Mouse (Mus musculus) erythroblast, adult 5-6 weeks (primary cell): Measurements from ENCODE around the gene L3mbtl4. TPM values are rescaled to one million over a fixed set of nuclear protein-coding genes. Genes with fewer than 3 reads are reported as not detected.

Experiments used
- ATAC-seq: replicated peaks from 2 replicates; pipeline ENCODE4 v1.8.0; 2016; ENCODE audit warnings: moderate number of reproducible peaks, mild to moderate bottlenecking, moderate TSS enrichment, inconsistent platforms; ENCODE audit not compliant: poor library complexity, low FRiP score, severe bottlenecking
- total RNA-seq, 2 experiments: library from RNA; stranded (forward) in 1 of 2; stranded (reverse) in 1 of 2; fragments of 150-400 nt in 1 of 2; fragments of 200-764, 138-1000 nt in 1 of 2; gene quantifications; 2 replicates each; pipeline versions ENCODE4 v1.2.3 to v1.2.4; 2015 to 2017; ENCODE audit warnings: low replicate concordance in 2 of 2

L3mbtl4 gene
- total RNA-seq (2015; ENCODE audit: low replicate concordance) (not detected in 2 replicates), total RNA-seq (2017; ENCODE audit: low replicate concordance) (not detected in 2 replicates)

DNA sequence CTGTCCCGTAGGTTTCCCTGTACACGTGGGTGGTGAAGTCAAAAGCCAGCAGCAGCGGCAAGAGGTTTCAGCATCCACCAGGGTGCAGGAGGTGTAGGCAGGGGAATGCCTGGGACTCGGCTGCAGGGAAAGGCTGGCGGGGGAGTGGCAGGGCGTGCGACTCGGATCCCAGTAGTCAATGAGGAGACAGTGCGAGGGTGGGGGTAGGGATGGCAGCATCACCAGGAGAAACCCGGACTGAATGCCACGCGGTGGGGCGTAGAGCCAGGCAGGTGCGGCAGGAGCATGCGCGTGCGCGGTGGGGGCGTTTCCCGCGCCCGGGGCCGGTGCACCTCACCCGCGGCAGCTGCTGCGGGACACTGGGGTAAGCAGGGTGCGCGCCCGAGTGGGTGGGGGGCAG is at the start of gene L3mbtl4:
L3mbtl4 (plus strand) TSS at position 271 of the 400 bp plus-strand sequence.
- no peak for ATAC-seq

DNA sequence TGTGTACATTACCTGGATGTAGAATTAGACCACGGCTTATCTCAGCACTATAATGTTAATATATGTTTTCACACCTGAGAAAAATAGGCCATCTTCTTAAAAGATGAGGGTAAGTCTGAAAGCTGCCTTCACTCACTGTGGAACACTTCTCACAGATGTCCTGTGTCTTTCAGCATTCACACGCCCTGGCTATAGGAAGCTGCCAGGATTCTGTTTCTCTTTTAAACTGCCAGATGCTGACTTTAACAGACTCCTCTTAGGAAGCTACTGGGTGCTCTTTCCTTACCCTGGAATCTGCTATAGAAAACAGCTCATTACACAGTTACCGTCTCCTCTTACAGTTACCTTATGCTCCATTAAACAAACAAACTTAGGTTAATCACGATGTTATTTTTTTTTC is 43.1 kb upstream of the L3mbtl4 start:
- no peak for ATAC-seq

DNA sequence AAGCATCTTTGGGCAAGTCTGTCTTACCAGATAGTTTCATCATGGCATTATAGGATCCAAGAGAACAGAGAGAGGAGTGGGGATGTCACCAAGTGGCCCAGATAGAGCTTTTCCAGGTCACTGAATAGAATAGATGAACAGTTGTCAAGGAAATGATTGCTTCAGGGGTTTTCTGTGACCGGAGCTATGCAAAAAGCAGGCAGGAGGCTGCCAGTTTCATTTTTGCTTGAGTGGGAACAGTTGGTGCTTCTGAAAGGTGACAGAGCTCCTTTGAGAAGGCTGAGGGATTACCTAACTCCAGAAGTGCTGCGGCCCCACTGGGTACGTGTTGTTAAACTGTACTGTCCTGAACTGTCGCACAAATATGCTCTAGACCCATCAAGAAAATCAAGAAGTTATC is 38.2 kb upstream of the L3mbtl4 start:
- ATAC-seq = no peak

DNA sequence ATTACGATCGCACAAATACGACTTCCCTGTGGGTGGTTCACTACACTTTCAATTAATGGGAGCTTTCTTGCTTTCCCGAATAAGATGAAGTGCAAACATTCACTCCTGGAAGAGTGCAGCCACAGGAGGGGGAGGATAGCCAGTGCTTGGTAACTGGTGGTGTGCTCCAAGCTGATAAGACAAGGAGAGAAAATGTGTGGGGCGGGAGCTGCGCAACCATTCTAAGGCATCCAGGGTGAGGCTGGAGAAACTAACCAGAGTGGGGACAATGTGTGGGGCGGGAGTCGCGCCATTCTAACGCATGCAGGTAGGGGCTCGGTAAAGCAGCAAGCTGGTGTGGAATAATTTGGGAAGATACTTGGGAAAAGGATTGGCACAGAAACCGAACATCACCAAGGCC is 36.6 kb upstream of the L3mbtl4 start:
- no peak for ATAC-seq

DNA sequence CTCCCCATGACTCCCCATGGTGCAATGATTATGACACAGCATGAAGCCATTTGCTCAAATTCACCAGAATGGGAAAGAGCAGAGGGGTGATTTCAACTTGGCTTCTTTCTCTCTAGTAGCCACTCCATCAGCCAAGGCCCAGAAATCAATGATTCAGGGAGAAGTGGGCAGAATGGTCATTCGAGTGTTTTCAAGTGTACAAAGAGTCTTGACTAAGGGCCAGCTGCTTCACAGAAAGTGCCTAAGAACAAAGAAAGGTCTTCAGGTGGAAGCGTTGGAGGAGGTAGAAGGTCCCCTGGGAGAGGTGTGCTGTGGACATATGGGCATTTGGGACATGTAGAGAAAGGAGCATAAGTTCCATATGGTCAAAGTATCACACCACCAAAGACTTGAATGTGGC is 33.4 kb upstream of the L3mbtl4 start:
- no peak for ATAC-seq

DNA sequence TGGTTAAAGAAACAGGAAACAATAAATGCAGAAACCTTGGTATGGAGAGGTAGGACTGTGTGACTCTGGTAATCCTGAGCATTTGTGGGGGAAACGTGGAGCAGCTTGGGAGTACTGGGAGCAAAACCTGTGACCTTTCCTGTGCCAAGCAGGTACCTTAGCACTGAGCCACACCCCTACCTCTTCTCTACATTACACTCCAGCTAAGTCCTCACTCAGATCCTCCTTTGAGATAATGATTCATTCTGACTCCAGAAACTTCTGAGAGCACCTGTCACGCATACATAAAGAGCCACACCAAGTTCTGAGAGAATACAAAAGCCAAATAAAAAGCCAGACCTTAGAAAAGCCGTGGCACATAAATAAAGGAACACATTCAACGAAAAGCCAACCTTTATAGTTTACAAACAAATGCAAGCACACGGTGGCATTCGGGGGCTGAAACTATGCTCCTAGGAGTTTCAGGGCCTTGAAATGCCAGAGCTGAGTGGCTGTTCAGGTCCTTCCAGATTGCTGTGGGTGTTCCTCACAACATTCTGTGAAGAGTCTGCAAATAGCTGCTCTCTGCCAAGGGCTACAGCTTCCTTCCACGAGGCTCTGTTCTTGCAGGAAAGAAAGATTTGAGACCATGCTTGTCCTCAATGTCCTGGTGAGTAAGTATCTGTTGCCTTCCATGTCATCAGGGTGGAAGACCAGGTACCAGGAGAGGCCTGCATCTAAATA is 8.6 kb upstream of the L3mbtl4 start:
- no peak for ATAC-seq

DNA sequence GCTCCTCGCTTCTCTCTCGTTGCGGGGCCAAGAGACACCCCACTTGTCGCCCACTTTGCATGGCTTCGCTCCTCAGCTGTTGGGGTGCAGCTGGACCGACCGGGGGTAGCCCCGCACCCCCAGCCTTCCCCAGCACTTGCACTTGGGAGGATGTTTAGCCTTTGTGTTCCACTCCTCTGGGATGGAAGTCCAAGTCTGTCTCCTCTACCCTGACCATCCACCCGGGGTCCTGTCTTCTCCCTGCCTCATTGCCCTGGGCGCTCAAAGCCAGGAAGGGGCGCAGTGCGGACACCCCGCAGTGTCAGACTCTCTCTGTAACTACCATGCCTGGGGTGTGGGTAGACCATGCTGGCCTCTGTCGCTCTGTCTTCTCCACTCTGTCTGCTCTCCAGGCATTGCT is 357 bp downstream of the L3mbtl4 start:
- ATAC-seq = no peak

DNA sequence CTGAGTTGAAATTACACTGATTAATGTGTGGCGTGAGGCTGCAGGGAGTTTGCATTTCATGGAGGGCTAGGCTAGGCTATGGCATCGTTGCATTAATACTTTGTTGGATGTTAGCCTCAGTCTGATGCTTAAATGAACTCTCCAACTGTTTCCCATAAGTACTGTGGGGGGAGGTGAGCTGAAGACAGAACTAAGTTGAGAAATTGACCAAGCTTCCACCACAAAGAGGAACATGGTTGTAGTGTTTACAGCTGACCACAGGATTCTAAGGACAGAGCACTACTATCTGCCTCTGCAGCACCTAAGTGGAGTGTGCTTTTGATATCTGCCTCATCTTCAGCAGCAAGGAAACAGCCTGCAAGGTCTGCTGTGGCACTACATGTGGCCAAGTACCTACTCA is 1.5 kb downstream of the L3mbtl4 start:
- no peak for ATAC-seq

DNA sequence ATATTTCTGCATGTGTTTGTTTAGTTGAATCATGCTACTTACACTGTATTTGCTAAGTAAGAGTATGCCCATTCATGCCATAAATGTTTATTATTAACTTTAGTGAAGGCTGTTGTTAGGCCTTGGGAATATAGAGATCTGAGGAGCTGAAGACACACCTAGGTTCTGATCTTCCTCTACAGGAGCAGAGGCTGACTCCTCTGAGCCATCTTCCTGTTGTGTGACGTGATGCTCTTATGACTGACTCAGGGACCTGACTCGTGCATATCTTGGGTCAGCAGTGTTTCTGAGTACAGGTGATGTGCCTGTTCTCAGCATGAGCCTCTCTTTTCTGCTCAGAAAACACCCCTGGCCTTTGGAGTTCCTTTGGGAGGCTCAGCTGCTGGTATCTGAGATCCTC is 7.3 kb downstream of the L3mbtl4 start:
- ATAC-seq = no peak

DNA sequence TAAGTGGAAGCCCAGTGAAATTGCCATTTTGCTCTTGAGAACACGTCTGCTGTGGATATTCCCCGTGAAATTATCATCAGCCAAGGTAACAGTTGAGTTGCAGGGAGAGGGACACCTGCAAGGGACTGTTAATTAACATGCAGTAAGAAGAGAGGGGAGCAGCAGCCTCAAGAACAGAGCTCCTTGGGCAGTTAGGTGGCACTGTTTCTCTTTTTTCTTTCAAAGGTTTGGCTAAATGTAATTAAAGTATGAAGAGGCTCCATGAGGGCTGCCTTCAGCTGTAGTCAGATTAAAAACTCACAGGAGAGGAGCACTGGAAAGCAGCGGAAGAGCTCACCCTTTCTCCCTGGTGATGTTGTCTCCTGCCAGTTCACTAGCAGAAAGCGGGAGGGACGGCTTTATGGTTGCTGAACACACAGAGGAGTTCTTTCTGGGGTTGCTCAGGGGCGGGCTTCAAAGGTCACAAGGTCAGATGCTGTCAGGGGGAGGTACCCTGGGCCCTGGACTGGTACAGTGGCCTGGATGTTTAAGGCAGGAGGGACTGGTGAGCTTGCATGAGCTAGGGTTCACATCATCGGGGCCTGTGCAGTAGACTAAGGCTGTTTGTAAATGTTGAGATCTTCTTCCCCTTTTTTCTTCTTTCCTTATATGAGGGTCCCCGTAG is 11.7 kb downstream of the L3mbtl4 start:
- no peak for ATAC-seq

DNA sequence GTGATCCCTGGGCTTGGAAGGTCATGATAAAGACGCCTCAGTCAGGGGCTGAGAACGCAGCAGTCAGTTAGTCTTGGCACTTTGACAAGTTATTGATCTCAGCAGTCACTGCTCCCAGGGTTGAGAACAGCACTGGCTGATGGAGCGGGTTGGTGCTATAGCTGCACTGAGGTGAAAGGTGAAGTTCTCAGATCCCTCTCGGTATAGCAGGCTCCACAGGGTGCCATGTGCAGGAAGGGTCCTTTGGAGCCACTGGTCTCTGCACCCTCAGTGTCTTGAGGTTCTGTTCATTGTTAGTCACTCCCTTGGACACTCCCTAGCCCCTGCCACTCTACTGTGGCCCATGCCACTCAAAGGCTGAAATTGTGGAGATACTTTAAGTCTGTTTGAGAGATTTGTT is 14.5 kb downstream of the L3mbtl4 start:
- no peak for ATAC-seq

DNA sequence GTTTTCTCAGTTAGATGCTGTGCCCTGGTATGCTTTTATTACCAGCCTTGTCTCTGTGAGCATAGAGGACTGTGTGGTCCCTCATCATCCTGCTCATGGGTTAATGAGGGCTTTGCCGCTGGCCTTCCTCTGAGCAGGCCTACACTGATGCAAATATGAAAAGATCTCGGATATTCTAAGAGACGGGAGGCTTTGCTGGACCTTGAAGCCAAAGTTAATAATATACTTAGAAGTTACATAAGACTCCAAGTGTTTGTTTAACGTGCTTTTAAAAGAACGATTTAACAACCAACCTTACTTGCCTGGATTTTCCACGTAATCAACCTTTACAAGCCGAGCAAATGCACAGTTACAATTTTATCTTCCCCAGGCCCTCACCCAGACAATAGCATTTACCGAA is 15.1 kb downstream of the L3mbtl4 start:
- ATAC-seq = no peak

DNA sequence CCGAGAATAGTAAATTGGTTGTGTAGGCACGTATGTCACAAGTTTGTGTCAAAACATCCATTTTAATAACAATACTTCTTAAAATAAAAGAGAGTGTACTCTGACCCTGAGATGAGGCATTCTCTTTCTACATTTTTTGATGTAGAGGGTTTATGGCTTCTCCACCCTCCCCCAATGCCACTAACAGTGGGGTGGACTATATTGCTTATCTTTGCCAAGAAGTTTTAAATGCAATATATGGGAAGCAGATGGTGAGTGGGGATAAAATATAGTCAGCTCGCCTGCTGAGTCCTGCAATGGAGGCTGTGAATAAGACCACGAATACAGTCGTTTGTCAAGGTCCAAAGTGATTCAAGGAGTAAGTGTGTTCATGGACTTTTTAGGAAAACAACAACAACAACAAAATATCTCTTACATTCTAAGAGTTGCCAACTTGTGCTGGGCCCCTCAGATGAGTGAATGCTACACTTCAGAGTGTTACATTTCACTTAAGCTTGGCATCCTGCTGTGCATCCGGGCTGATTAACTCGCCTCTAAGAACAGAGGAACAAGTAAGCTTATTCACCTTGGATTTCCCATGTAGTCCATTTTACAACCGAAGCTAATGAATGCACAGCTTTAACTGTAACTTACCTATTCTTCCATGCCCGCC is 18.2 kb downstream of the L3mbtl4 start:
- no peak for ATAC-seq

DNA sequence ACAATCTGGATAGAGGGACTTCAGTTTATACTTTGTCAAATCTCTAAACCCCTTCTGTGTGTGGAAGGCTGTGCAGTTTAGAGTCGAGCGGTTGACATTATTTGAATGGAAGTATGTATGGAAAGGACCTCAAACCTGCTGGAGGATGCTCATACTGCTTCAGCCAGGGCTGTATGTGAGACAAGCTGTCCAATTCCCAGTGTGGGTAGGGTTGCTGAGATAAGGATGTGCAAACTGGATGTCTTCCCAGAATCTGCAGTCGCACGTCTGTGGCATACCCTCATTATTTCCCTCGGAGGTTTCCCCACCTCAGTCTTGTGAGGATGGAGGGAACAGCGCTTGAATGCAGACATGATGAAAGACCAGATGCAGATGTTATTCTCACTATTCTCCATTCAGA is 34.8 kb downstream of the L3mbtl4 start:
- ATAC-seq = no peak

DNA sequence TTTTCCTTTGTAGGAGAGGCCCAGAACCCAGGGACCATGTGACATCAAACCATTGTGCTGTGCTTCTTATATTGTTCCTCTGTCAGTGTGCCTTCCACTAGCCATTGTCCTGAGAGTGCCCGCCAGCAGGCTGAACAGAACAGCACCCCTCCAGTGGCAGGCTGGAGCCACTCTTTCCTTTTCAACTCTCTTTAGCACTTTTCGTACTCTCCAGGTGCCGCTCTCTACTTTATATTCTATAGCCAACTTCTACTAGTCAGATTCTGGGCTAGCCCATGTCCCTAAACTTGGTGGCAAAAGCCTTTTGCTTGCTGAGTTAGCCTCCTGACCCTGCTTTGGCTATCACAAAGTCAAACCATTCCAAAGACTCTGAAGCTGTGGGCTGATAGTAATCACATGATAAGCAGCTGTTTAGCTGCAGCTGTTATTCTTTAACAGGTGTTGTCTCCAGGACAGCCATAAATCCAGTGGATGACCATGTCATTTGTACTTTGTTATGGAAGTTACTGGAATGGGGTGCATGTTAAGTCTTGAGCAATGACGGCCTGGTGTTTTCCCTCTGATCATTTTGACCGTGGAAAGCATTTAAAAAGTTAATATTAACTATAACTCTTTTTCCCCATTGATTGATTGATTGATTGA is 38.8 kb downstream of the L3mbtl4 start:
- no peak for ATAC-seq

DNA sequence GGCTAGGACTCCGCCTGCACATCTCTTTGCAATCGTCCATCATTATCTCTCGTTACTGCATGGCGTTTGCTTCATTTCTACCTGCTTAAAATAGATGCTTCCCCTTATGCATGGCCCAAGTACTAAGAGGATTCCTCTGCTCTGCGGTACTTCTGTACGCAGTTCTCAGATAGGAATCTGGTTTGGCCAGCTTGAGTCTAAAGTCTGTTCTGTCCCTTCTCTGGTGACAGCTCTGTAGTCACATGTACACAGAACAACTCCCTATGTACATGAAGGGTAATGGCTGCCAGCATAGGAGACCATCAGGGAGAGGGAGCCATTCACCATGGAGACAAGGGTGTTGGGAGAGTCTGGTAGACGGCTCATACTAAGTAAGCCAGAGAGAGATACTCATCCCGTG is 47.3 kb downstream of the L3mbtl4 start:
- no peak for ATAC-seq

DNA sequence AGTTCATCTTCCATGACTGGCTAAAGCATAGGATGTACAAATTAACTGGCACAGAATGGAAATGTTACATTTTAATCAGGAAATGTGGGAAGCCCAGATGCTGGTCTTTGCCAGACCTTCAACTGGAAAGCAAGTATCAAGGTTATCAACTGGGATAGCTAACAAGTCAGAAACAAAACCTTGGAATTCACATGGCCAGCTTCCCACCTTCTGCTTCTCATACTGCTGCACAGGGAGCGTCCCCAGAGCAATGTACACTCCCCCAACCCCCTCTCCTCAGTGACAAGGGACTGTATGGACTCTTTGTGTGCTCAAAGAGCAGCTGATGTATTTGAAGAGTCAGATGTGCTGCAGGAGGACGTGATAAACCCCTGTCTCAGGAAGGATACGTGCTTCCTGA is 49.0 kb downstream of the L3mbtl4 start:
- no peak for ATAC-seq

DNA sequence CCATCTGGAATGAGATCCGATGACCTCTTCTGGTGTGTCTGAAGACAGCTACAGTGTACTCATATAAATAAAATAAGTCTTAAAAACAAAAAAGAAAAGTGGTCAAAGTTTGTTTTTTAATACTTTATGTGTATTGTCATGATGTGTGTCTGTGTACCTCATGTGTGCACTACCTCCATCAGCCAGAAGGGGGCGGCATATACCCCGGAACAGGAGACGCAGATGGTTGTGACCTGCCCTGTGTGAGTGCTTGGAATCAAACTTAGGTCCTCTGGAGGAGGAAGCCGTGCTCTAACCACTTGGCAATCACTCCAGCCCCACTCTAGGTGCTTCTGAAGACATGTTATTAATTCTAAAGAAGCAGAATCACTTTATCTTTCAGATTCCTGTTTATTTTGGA is 58.6 kb downstream of the L3mbtl4 start:
- ATAC-seq = no peak

DNA sequence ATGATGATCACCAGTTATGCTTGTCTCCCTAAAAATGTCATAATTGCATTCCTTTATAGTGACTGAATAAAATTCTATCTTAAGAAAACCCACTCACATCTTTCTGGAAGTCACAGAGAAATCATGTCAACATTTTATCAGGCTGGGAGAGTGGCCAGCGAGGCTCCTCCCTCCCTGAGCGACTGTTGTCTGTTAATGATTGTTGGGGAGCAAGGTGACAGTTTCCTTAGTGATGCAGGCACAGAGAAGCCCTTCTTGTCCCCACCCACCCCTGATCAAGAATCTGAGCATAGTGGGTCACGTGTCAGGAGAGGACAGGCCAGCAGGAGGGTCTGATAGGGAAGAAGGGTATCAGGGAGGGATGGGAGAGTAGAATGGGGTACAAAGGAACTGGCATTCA is 59.8 kb downstream of the L3mbtl4 start:
- no peak for ATAC-seq

DNA sequence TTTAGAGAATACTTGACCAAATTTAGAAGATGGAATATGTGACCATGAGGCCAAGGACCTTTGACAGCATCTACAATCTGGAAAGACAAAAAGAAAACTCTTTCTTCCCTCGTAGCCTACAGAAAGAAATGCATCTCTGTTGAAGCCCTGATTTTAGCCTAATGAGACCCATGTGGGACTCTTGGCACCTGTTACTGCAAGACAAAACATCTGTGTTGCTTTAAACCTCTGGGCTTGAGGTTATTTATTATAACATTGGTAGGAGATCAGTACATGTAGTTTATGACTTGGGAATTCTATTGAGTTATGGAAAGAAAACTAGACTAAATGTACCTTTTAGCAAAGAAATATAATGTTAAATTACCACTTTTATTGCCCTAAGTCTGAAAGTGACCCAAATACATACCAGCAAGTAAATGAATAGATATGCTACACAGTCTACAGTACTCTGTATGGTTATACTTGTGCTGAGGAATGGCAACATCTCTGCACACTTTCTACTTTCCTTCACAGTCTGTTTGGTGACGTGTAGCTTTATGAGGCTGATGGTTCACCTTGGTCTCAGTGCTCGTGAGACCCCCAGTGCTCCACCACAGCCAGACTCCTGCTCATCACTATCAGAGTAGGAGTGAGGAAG is 65.4 kb downstream of the L3mbtl4 start:
- no peak for ATAC-seq
